Mouse (Mus musculus) thymus, postnatal 0 days (tissue): ENCODE measurements at regions not wholly inside any gene's neighbourhood (a gene's known extent, or its start where the extent isn't known, plus 50 kb on each side); places are given as distances from the start of the nearest gene placed in this dataset.
"Not testable (repeated sequence)": the region's sequence is repeated elsewhere in the genome, so short reads cannot be mapped to it uniquely, and the experiment has no call there.

Source experiments
- DNase-seq: peaks from one replicate; pipeline ENCODE4 v3.0.0-alpha.2; 2015; ENCODE audit warnings: low spot score

DNA sequence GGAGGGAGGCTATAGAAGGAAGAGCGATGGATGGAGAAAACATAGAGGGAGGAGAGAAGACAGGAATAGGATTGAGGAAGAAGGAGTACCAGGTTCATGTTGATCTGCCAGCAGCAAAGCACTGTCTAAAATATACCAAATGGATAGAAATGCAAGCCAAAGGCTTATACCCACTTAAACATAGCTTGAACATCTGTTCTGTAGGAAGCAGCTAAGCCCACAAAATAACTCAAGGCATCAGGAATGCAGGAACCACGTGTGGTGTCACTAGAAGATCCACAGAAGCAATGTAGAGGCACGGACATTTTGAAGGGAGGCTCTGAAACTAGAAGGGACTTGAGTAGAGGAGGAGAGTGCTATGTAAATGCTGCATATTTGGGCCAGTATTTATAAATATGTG lies 78.9 kb downstream of the Smgc start:
- no peak for DNase-seq

- no peak for DNase-seq
These were observed 79.8 kb downstream of the Smgc start for GRCm38 (mm10) chr15:91917877-91918276.

DNA sequence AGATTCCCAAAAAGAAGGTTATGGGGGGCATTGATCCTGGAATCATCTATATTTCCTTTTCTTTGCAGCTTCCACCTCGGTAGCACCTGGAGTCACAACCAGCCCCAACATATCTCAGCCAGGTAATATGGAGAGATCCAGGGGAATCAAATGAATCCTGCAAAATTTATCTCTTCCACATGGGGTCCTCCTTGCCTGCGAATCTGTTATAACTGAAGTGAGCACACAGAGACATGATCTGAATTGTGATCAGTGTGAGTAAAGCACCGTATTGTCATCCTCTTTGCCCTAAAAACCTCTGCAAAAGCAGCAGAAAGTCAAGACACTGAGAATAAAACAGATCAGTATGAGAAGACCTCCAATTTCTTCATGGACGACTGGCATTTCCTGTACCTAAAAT lies 86.5 kb downstream of the Smgc start:
- no peak for DNase-seq

GRCm38 (mm10) chr15:91927492-91927891 lies 89.4 kb downstream of the Smgc start:
- peak; percentile 4 for DNase-seq

GRCm38 (mm10) chr15:91928511-91928910 lies 90.4 kb downstream of the Smgc start:
- DNase-seq = no peak

GRCm38 (mm10) chr15:91957273-91957672 lies 93.7 kb upstream of the Cntn1 start:
- no peak for DNase-seq

- no peak for DNase-seq
These were observed 85.8 kb upstream of the Cntn1 start for GRCm38 (mm10) chr15:91965172-91965571.

- peak; percentile 47 for DNase-seq
These were observed 81.6 kb upstream of the Cntn1 start for GRCm38 (mm10) chr15:91969378-91969777.

DNA sequence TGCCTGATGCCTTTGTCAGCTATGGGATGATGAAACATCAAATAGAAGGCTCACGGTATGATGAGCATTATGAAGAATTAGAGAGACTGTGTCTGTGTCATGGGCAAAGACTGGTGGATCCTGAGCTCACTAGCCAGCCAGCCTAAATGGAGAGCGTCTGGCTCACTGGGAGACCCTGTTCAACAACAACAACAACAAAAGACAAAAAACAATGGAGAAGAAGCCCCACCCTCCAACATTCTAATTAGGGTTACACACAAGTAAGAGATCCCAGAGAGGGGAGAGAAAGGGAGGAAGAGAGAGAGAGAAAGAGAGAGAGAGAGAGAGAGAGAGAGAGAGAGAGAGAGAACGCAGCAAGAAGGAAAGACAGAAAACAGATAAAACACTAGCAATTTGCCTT lies 79.6 kb upstream of the Cntn1 start:
- DNase-seq = no peak

- no peak for DNase-seq
These were observed 79.1 kb upstream of the Cntn1 start for GRCm38 (mm10) chr15:91971846-91972245.

DNA sequence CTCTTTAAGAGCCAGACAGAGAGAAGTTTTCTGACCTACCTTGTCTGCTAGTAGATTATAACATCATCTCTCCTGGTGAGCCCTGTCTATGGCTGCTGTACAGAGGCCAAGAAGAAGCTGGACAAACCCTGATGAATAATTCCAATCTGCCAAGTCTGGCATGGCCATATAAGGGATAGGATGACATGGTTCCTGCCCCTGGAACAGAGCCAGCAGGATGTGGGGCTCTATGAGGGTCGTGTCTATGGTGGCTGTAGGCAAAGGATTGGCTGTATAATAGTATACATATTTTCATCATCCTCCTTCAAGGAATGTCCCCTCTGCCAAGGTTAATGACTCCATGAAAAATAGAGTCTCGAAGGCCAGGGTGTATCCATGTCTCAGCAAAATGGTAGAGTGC lies 75.4 kb upstream of the Cntn1 start:
- no peak for DNase-seq

DNA sequence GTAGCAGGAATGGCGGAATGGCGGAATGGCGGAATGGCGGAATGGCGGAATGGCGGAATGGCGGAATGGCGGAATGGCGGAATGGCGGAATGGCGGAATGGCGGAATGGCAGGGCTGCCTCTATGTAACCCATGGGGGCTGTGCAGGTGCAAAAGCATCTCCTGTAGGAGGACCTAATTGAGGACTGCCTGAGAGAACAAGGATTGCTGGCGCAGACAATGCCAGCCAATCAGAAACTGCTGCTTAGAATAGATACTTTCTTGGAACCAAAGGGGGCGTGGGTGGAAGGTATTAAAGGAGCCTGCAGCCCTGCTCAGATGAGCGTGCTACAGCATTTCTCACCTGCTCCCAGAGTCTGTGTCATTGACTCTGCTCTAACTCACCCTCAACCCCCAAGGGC lies 67.8 kb upstream of the Cntn1 start:
- not testable (repeated sequence) for DNase-seq

DNA sequence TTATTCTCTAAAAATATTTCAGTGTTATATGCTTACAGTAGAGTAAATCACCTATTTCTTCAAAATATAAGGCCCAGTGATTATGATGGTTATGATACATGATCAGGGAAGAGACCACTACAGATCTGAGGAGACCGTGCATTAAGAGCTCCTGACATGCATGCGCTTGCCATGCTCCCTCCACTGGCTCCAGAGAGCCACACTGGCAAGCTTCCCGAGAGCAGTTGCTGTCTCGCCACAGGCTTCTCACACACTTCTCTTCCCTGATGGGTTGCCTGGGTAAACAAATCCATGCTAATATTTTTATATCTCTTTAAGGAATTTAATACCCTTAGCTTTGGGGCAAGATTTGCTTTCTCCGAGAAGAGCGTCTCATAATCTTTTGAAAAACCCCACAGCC lies 50.9 kb upstream of the Cntn1 start:
- no peak for DNase-seq
